Mouse (Mus musculus) brain, embryonic 14.5 days (tissue): ENCODE measurements around the gene Cep68. TPM values are rescaled to one million over a fixed set of nuclear protein-coding genes. Genes with fewer than 3 reads are reported as not detected.

Experiments
- DNase-seq: peaks from one replicate; pipeline ENCODE4 v3.0.0-alpha.2; 2011; ENCODE audit warnings: low read depth
- CTCF ChIP-seq: fragments of 200-500 bp; IDR thresholded peaks from 2 replicates; pipeline ENCODE4 v1.5.1; 2012; ENCODE audit warnings: inconsistent platforms, mild to moderate bottlenecking, moderate library complexity, borderline replicate concordance; ENCODE audit not compliant: insufficient read depth, insufficient read length; ENCODE audit errors: extremely low read depth
- POLR2A ChIP-seq: fragments of 200-500 bp; IDR thresholded peaks from 2 replicates; pipeline ENCODE4 v1.6.1; 2012; ENCODE audit warnings: mild to moderate bottlenecking, inconsistent platforms, borderline replicate concordance; ENCODE audit not compliant: poor library complexity, insufficient read depth, insufficient read length, severe bottlenecking; ENCODE audit errors: extremely low read depth
- polyA plus RNA-seq: library from polyadenylated mRNA; depleted of rRNA; stranded (reverse); fragments of >200 nt; gene quantifications from 2 replicates; pipeline ENCODE4 v1.2.3, GENCODE M21; 2012

Cep68 gene
- polyA plus RNA-seq, 1 experiment, result 26.5 TPM

- TF ChIP-seq POLR2A (no peak), CTCF (no peak)
- DNase-seq, result no peak
Measured at GRCm38 (mm10) chr11:20248840-20249239, 389 bp downstream of the Cep68 start.

- no peak for TF ChIP-seq POLR2A
- TF ChIP-seq CTCF, result no peak
- peak; percentile 39 for DNase-seq
Measured at GRCm38 (mm10) chr11:20248277-20248676, 952 bp downstream of the Cep68 start.

- DNase-seq, result no peak
- no peak for TF ChIP-seq CTCF
- no peak for TF ChIP-seq POLR2A
Measured at GRCm38 (mm10) chr11:20247146-20247855, 1.9 kb downstream of the Cep68 start.

GRCm38 (mm10) chr11:20246616-20247015 is 2.6 kb downstream of the Cep68 start:
- no peak for DNase-seq
- TF ChIP-seq POLR2A (no peak), CTCF (no peak)

- DNase-seq, result no peak
- no peak for TF ChIP-seq POLR2A
- no peak for TF ChIP-seq CTCF
Measured at GRCm38 (mm10) chr11:20245316-20245715, 3.9 kb downstream of the Cep68 start.

- DNase-seq, result no peak
- TF ChIP-seq POLR2A (no peak), CTCF (no peak)
Measured at GRCm38 (mm10) chr11:20244336-20245290, 4.6 kb downstream of the Cep68 start.

GRCm38 (mm10) chr11:20243214-20243913 is 5.9 kb downstream of the Cep68 start:
- DNase-seq, result no peak
- no peak for TF ChIP-seq POLR2A
- peak; percentile 6; the same call in 1 of the 2 replicates for TF ChIP-seq CTCF

GRCm38 (mm10) chr11:20242366-20243056 is 6.7 kb downstream of the Cep68 start:
- TF ChIP-seq POLR2A, result no peak
- TF ChIP-seq CTCF, result no peak
- no peak for DNase-seq

GRCm38 (mm10) chr11:20241311-20241710 is 7.9 kb downstream of the Cep68 start:
- no peak for TF ChIP-seq CTCF
- TF ChIP-seq POLR2A, result no peak
- no peak for DNase-seq

- TF ChIP-seq CTCF (no peak), POLR2A (no peak)
- no peak for DNase-seq
Measured at GRCm38 (mm10) chr11:20240331-20240730, 8.9 kb downstream of the Cep68 start.
